Mouse (Mus musculus): ENCODE measurements around the gene Gfra4.
"Not testable (repeated sequence)": the region's sequence is repeated elsewhere in the genome, so short reads cannot be mapped to it uniquely, and the experiment has no call there.

The Gfra4 gene

GRCm38 (mm10) chr2:131044989-131045720 is 2.3 kb upstream of the Gfra4 start:
- DNase-seq = peak; percentile 30 to 45

- DNase-seq = peak in 1 of 2 experiments; percentile 19
These were observed 1.5 kb upstream of the Gfra4 start for GRCm38 (mm10) chr2:131044354-131044852.

GRCm38 (mm10) chr2:131040854-131041825 is 1.7 kb downstream of the Gfra4 start:
- DNase-seq = peak in 1 of 2 experiments; percentile 33

- DNase-seq = no peak
These were observed 4.2 kb downstream of the Gfra4 start for GRCm38 (mm10) chr2:131038675-131039074.

DNA sequence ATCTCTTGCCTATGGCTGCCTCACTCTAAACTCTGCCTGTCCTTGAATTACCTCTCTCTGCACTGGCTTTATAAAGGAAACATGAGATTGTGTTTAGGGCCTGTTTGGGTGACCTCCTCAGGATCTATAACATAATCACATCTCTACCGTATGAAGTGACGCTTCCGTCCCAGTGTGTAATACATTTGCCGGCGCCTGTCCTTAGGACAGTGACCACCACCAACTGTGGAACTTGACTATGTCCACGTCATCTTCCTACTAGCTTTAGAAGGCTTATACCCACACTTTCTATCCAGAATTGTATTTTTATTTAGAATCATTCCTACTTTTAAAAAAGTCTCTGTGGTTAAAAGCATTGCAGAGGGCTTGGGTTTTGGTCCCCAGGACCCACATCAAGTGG is 4.7 kb downstream of the Gfra4 start:
- no peak for DNase-seq

DNA sequence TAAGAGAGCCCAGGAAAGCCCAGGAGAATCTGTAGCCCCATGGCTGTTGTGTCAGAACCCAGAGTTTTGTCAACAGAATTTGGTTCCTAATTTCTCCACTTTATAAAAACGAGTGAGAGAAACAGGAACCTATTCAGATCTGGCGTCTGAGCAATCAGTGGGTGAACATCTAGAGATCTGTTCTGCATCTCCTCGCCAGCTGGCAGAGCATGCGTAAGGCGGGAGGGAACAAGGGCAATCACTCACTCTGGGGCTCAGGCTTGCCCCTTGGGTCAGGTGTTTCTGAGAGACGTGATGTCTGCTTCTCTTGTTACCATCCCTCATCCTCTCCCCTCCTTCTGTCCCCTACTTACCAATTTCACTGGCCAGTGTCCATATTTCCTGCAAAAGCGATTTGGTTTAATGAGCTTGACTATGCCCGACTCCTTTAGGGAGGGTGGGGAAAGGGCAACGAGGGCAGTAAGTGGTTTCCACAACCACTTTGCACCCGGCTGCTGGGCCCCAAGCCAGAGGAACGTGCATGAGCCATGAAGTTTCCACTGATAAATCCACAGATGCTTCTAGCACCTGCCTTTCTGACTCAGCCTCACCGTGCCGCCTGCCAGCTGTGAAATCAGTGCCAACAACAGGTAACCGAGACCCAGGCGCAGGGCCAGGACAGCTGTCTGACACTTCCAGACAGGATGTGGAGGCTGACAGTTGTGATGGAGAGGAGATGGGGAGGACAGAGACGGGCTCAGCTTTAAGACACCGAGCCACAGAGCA is 5.5 kb downstream of the Gfra4 start:
- DNase-seq = peak; percentile 32 to 52

DNA sequence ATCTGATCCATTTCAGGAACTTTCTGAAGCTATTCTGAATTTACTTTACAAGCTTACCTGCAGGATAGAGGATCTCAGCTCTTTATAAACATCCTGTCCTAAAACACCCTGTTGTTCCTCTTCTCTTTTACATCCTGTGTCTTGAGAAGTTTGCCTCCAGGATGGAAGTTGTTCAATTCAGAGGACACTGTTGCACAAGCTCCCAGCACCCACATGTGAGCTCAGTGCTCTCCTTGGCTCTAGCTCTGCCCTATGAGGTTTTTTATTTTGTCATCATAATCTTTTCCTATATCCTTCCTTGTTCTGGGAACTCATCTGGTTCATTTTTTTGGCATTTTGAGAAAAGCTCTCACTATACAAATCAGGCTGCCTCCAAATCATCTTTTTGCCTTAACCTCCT is 6.1 kb downstream of the Gfra4 start:
- DNase-seq = no peak

DNA sequence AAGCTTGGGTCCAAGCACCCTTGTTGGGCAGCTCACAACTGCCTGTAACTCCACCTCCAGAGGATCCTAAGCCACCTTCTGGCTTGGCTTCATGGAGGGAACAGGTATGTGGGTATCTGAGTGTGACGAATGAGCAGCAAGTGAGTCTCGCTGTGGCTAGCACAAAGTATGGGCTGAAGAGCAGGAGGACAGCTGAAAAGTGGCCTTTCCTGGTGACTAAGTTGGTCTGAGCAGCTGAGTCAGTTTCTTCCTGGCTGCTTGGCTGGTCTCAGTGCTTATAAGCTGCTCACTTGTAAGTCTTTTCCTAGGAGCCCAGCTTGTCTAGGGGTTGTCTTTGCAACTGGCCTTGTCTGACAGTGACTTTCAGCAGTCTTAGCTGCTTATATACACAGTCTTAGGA is 6.5 kb downstream of the Gfra4 start:
- DNase-seq = no peak

- DNase-seq = not testable (repeated sequence)
These were observed 11.5 kb downstream of the Gfra4 start for GRCm38 (mm10) chr2:131031406-131031805.

- no peak for DNase-seq
These were observed 11.9 kb downstream of the Gfra4 start for GRCm38 (mm10) chr2:131030998-131031397.

GRCm38 (mm10) chr2:131030561-131030960 is 12.3 kb downstream of the Gfra4 start:
- DNase-seq = no peak

DNA sequence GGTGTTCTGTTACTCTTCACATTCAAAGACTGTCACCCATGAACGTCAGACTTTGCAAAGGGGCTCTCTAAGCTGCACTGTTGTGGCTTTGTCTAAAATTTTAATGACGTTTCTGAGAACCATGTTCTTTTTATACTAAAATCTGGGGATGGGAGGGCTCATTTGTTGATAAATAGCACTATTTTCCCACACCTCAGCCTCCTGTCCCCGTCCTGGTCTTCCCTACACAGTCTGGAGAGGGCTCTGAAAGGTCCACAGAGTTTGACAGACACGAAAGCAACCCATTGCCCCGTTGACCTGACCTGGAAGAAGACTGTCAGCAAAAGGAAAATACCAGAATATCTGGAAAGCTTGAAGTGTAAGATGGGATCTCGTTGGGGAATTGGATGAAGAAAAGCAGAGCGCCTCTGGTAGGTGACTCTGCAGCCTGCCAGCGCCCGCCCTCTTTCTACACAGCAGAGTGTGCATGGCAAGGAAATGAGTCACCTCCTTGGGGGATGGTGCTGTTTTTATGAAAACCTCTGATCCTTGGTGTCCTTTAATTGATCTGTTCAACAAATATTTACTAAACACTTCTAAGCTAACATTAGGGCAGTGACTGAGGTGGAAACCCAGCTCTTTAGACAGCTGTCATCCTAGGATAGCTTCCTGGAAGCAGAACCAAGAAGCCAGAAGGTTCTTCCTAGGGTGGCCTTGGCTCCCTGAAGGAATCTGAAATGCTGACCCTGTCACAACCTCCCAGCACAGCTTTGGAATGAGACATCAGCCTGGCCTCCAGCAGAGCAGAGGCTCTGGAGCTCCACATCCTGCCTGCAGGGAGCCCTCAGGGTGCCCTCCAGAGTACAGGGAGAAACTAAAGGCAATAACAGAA is 13.6 kb downstream of the Gfra4 start:
- DNase-seq = peak; percentile 28 to 45

DNA sequence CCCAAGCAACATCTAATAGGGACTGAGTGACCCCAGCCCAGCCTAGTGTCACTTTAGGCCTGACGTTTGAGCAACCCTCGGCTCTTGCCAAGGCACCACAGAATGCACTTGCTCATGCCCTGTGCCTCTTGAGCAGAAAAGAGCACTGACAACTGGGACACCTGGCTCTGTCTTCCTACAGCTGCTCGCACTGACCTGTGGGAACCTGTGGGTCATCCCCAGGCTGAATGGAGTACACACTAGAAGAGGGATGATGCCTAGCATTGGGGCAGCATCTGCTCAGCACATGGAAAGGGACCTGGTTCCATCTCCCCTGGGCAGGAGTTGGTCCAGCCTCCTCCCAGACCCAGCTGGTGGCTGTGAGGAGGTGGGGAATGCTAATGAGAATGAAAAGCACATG is 15.9 kb downstream of the Gfra4 start:
- no peak for DNase-seq

- no peak for DNase-seq
These were observed 17.7 kb downstream of the Gfra4 start for GRCm38 (mm10) chr2:131025230-131025629.

DNA sequence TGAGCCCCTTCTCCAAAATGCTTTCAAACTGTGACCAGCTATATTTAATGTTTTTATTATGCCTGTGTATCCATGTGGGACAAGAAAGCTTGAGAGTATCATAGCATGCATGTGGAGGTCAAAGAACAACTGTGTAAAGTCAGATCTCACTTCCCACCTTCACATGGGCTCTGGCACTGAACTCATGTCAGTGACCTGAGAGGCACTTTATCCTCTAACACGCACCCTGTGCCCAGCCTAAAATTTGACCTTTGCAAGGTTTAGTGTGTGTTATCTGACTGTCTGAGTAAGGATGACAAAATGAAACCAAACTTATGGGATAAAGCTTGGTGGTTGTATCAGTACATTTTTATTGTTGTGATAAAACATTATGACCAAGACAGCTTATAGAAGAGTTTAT is 32.3 kb downstream of the Gfra4 start:
- DNase-seq = no peak

GRCm38 (mm10) chr2:131009123-131009522 is 33.8 kb downstream of the Gfra4 start:
- no peak for DNase-seq

DNA sequence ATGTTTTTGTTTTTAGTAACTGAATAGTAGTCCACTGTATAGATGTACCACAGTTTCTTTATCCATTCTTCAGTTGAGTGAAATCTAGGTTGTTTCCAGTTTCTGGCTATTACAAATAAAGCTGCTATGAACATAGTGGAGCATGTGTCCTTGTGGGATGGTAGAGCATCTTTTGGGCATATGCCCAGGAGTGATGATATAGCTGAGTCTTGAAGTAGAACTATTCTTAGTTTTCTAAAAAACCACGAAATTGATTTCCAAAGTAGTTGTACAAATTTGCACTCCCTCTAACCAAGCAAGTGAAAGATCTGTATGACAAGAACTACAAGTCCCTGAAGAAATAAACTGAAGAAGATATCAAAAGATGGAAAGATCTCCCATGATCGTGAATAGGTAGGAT is 50.1 kb downstream of the Gfra4 start:
- no peak for DNase-seq

Measured in kidney, postnatal 36 days (tissue).